Mouse (Mus musculus) myocyte (in vitro differentiated cells): ENCODE results near the gene Rnls.

ENCODE experiments used
- MAX ChIP-seq: IDR thresholded peaks from one replicate; pipeline ENCODE4 v1.6.1; 2011; ENCODE audit warnings: low read depth, mild to moderate bottlenecking, control low read depth
- MYOG ChIP-seq, 3 experiments: IDR thresholded peaks; one replicate each; pipeline ENCODE4 v1.6.1; 2011; ENCODE audit warnings: control low read depth in 2 of 3, low read depth in 2 of 3, mild to moderate bottlenecking in 2 of 3; ENCODE audit not compliant: insufficient read length in 2 of 3, control insufficient read depth in 1 of 3, insufficient read depth in 1 of 3
- POLR2A ChIP-seq: IDR thresholded peaks from one replicate; pipeline ENCODE4 v1.6.1; 2011; ENCODE audit warnings: low read depth, mild to moderate bottlenecking, control low read depth, moderate library complexity; ENCODE audit not compliant: insufficient read length
- POLR2AphosphoS2 ChIP-seq: IDR thresholded peaks from one replicate; pipeline ENCODE4 v1.6.1; 2011; ENCODE audit warnings: low read depth, control low read depth; ENCODE audit not compliant: insufficient read length
- TCF12 ChIP-seq: IDR thresholded peaks from one replicate; pipeline ENCODE4 v1.6.1; 2011; ENCODE audit warnings: mild to moderate bottlenecking, control low read depth; ENCODE audit not compliant: poor library complexity, insufficient read depth, severe bottlenecking

- TF ChIP-seq MAX (no peak), TCF12 (no peak), POLR2A (no peak), MYOG (IDR thresholded peaks at IDR 0.05; ENCODE audit: control insufficient read depth in 1 of 3, insufficient read depth in 1 of 3, insufficient read length in 2 of 3, low read depth in 2 of 3) (no peak), POLR2AphosphoS2 (no peak)
These were observed 124.1 kb downstream of the Rnls start for GRCm38 (mm10) chr19:33268044-33268443.
